Mouse (Mus musculus): Measurements from ENCODE around the gene Olfr455. TPM values are rescaled to one million over a fixed set of nuclear protein-coding genes. Genes with fewer than 3 reads are reported as not detected.

Olfr455 gene
- total and polyA plus RNA-seq, 3 experiments: not detected

DNA sequence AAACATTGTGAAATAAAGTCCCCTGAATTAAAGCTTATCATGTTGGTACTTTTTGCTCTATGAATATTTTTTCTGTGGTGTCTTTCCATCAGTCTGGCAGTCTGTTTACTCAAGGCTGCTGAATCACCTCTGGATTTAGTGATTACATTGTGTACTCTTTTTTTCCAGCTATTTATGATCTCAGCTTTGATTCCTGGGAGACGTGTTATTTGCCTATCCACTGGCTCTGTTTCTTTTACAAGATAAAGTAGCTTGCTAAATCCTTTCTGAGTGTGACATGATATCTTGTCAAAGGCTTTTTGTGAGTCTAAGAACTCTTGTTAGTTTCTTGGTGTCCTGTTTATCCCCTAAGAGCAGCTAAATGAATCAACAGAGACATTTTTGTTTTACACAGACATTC, 2.5 kb downstream of the Olfr455 start:
- no peaks in the 10 kb centered on the region for H3K4me1 ChIP-seq (ENCODE audit: control insufficient read depth in 1 of 2, insufficient read depth in 2 of 2, low read length in 2 of 2)
- H3K36me3 ChIP-seq (ENCODE audit: control insufficient read depth in 1 of 2, insufficient read depth in 2 of 2, low read length in 2 of 2): no peaks in the 10 kb centered on the region
- no peak for TF ChIP-seq ZC3H11A (IDR thresholded peaks at IDR 0.05; ENCODE audit: low read depth, low read length)
- TF ChIP-seq UBTF (IDR thresholded peaks at IDR 0.05; ENCODE audit: borderline replicate concordance, insufficient read depth, low read depth, low read length): no peak
- no peak for TF ChIP-seq MXI1 (IDR thresholded peaks at IDR 0.05; ENCODE audit: low read depth, low read length)
- TF ChIP-seq BHLHE40 (IDR thresholded peaks at IDR 0.05; ENCODE audit: borderline replicate concordance, low read depth, low read length): no peak
- no peak for TF ChIP-seq GATA1 (IDR thresholded peaks at IDR 0.05; ENCODE audit: low read depth, low read length)
- no peak for TF ChIP-seq CHD2 (IDR thresholded peaks at IDR 0.05; ENCODE audit: low read length)
- TF ChIP-seq CHD1 (IDR thresholded peaks at IDR 0.05; ENCODE audit: low read depth, low read length): no peak
- no peak for TF ChIP-seq MAX (IDR thresholded peaks at IDR 0.05; ENCODE audit: low read length)
- no peak for TF ChIP-seq ETS1 (IDR thresholded peaks at IDR 0.05; ENCODE audit: low read depth, low read length)
- TF ChIP-seq POLR2AphosphoS5 (IDR thresholded peaks at IDR 0.05; ENCODE audit: borderline replicate concordance, low read depth, low read length): no peak
- TF ChIP-seq E2F4 (IDR thresholded peaks at IDR 0.05; ENCODE audit: borderline replicate concordance, low read depth, low read length): no peak
- TF ChIP-seq CTCF (IDR thresholded peaks at IDR 0.05 in 2 of 3, conservative IDR thresholded peaks at IDR 0.05 in 1 of 3; ENCODE audit: control insufficient read depth in 1 of 3, insufficient read depth in 1 of 3, low read depth in 2 of 3, low read length in 3 of 3, poor library complexity in 1 of 3, severe bottlenecking in 1 of 3): no peak
- no peak for TF ChIP-seq TAL1 (IDR thresholded peaks at IDR 0.05; ENCODE audit: low read length)
- no peak for TF ChIP-seq HCFC1 (IDR thresholded peaks at IDR 0.05; ENCODE audit: low read depth, low read length)
- no peak for TF ChIP-seq NRF1 (IDR thresholded peaks at IDR 0.05; ENCODE audit: insufficient read depth, low read depth, low read length, poor library complexity, severe bottlenecking)
- TF ChIP-seq MYB (IDR thresholded peaks at IDR 0.05; ENCODE audit: low read depth, low read length): no peak
- TF ChIP-seq SIN3A (IDR thresholded peaks at IDR 0.05; ENCODE audit: low read length): no peak
- no peak for TF ChIP-seq MEF2A (IDR thresholded peaks at IDR 0.05; ENCODE audit: extremely low read depth, insufficient replicate concordance, low read depth, low read length, poor library complexity, severe bottlenecking)

GRCm38 (mm10) chr6:42542036-42543031, 5.1 kb downstream of the Olfr455 start:
- TF ChIP-seq ETS1 (IDR thresholded peaks at IDR 0.05; ENCODE audit: low read depth, low read length) (no peak), SIN3A (IDR thresholded peaks at IDR 0.05; ENCODE audit: low read length) (no peak), POLR2A (IDR thresholded peaks at IDR 0.05; ENCODE audit: control insufficient read depth in 1 of 2, insufficient read depth in 1 of 2, low read depth in 1 of 2, low read length in 2 of 2, poor library complexity in 1 of 2) (no peak), MYB (IDR thresholded peaks at IDR 0.05; ENCODE audit: low read depth, low read length) (no peak), ZKSCAN1 (IDR thresholded peaks at IDR 0.05; ENCODE audit: low read depth, low read length) (no peak), USF1 (IDR thresholded peaks at IDR 0.05; ENCODE audit: low read depth, low read length) (no peak), E2F4 (IDR thresholded peaks at IDR 0.05; ENCODE audit: borderline replicate concordance, low read depth, low read length) (no peak), USF2 (IDR thresholded peaks at IDR 0.05; ENCODE audit: borderline replicate concordance in 1 of 2, insufficient read depth in 1 of 2, low read depth in 1 of 2, low read length in 2 of 2) (no peak), GATA1 (IDR thresholded peaks at IDR 0.05; ENCODE audit: low read depth, low read length) (no peak), MAZ (IDR thresholded peaks at IDR 0.05; ENCODE audit: low read depth, low read length) (no peak), TBP (IDR thresholded peaks at IDR 0.05; ENCODE audit: low read depth, low read length) (no peak), ZC3H11A (IDR thresholded peaks at IDR 0.05; ENCODE audit: low read depth, low read length) (no peak), CTCF (IDR thresholded peaks at IDR 0.05 in 2 of 3, conservative IDR thresholded peaks at IDR 0.05 in 1 of 3; ENCODE audit: control insufficient read depth in 1 of 3, insufficient read depth in 1 of 3, low read depth in 2 of 3, low read length in 3 of 3, poor library complexity in 1 of 3, severe bottlenecking in 1 of 3) (no peak), EP300 (IDR thresholded peaks at IDR 0.05; ENCODE audit: low read depth in 1 of 2, low read length in 2 of 2) (no peak)

More for the DNA sequence above, 2.5 kb downstream of the Olfr455 start:
- H3K9me3 ChIP-seq (replicated peaks; ENCODE audit: insufficient read depth, low read length): no peaks in the 10 kb centered on the region
- H3K27me3 ChIP-seq (ENCODE audit: control insufficient read depth in 1 of 2, insufficient read depth in 2 of 2, low read length in 2 of 2): no peaks in the 10 kb centered on the region
- H3K79me2 ChIP-seq (ENCODE audit: control insufficient read depth, insufficient read depth, low read length, poor library complexity): no peaks in the 10 kb centered on the region
- no peak overlapping the region for H3K9ac ChIP-seq (ENCODE audit: control insufficient read depth, low read depth, low read length, poor library complexity, severe bottlenecking)
- no peak overlapping the region for H3K4me3 ChIP-seq (ENCODE audit: control insufficient read depth in 1 of 2, insufficient read depth in 1 of 2, low read depth in 2 of 2, low read length in 2 of 2)
- no peak for DNase-seq (ENCODE audit: low read depth, low spot score)
- no peak overlapping the region for H3K27ac ChIP-seq (ENCODE audit: control insufficient read depth, low read depth, low read length)

More at GRCm38 (mm10) chr6:42542036-42543031, 5.1 kb downstream of the Olfr455 start:
- Histone ChIP-seq H3K36me3 (ENCODE audit: control insufficient read depth in 1 of 2, insufficient read depth in 2 of 2, low read length in 2 of 2) (no peaks in the 10 kb centered on the region), H3K27me3 (ENCODE audit: control insufficient read depth in 1 of 2, insufficient read depth in 2 of 2, low read length in 2 of 2) (no peaks in the 10 kb centered on the region), H3K4me1 (ENCODE audit: control insufficient read depth in 1 of 2, insufficient read depth in 2 of 2, low read length in 2 of 2) (no peaks in the 10 kb centered on the region), H3K79me2 (ENCODE audit: control insufficient read depth, insufficient read depth, low read length, poor library complexity) (no peaks in the 10 kb centered on the region), H3K9ac (ENCODE audit: control insufficient read depth, low read depth, low read length, poor library complexity, severe bottlenecking) (no peak overlapping the region), H3K9me3 (replicated peaks; ENCODE audit: insufficient read depth, low read length) (no peaks in the 10 kb centered on the region), H3K27ac (ENCODE audit: control insufficient read depth, low read depth, low read length) (no peak overlapping the region), H3K4me3 (ENCODE audit: control insufficient read depth in 1 of 2, insufficient read depth in 1 of 2, low read depth in 2 of 2, low read length in 2 of 2) (no peak overlapping the region)
- no peak for DNase-seq (ENCODE audit: low read depth, low spot score)

Measured in MEL (cell line).